Mouse (Mus musculus): ENCODE results near the gene Inpp5e. TPM values are rescaled to one million over a fixed set of nuclear protein-coding genes. Genes with fewer than 3 reads are reported as not detected.
A peak's percentile ranks its signal among the peaks of the same experiment; 100 is the strongest.
"Not testable (repeated sequence)": the region's sequence is repeated elsewhere in the genome, so short reads cannot be mapped to it uniquely, and the experiment has no call there.

The Inpp5e gene
- polyA plus RNA-seq, 1 experiment: 28.7 TPM

DNA sequence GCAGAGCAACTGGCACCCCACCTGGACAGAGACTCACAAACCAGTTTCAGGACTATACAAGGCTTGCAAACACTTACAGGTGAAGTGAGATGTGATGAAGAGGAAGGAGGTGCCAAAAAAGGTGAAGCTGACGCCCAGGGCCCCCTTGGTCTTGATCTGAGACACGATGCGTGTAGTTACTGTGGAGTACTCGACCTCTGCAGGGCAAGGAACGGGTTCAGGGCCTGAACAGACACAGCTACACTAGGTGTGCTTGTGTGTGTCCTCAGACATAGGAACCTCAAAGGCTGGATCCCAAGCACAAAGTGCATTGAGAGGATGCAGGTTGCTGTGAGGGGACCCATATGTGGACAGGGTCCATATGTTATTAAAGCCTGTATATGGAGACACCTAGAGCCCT lies 8.7 kb downstream of the Inpp5e start:
- TF ChIP-seq POLR2A (IDR thresholded peaks at IDR 0.05; ENCODE audit: extremely low read depth, insufficient read depth, low read length): no peak
- no peak for TF ChIP-seq CTCF (IDR thresholded peaks at IDR 0.05; ENCODE audit: extremely low read depth, insufficient read depth, low read length)
- H3K4me1 ChIP-seq (ENCODE audit: control insufficient read depth, insufficient read depth, low read length): no peaks in the 10 kb centered on the region
- H3K27ac ChIP-seq (ENCODE audit: insufficient read depth, low read length): no peak overlapping the region

GRCm38 (mm10) chr2:26399647-26400046 lies 9.4 kb downstream of the Inpp5e start:
- no peak overlapping the region for H3K4me3 ChIP-seq (ENCODE audit: insufficient read depth, low read length)
- no peak overlapping the region for H3K27ac ChIP-seq (ENCODE audit: insufficient read depth, low read length)
- no peaks in the 10 kb centered on the region for H3K4me1 ChIP-seq (ENCODE audit: control insufficient read depth, insufficient read depth, low read length)
- TF ChIP-seq CTCF (IDR thresholded peaks at IDR 0.05; ENCODE audit: extremely low read depth, insufficient read depth, low read length) (no peak), POLR2A (IDR thresholded peaks at IDR 0.05; ENCODE audit: extremely low read depth, insufficient read depth, low read length) (no peak)

More for the DNA sequence above, 8.7 kb downstream of the Inpp5e start:
- H3K4me3 ChIP-seq (ENCODE audit: insufficient read depth, low read length): no peak overlapping the region

- peak; percentile 31; the same call in 1 of the 2 replicates for TF ChIP-seq POLR2A (IDR thresholded peaks at IDR 0.05; ENCODE audit: extremely low read depth, insufficient read depth, low read length)
- TF ChIP-seq CTCF (IDR thresholded peaks at IDR 0.05; ENCODE audit: extremely low read depth, insufficient read depth, low read length): no peak
- Histone ChIP-seq H3K4me3 (ENCODE audit: insufficient read depth, low read length) (no peak overlapping the region), H3K27ac (ENCODE audit: insufficient read depth, low read length) (no peak overlapping the region), H3K4me1 (ENCODE audit: control insufficient read depth, insufficient read depth, low read length) (no peaks in the 10 kb centered on the region)
Measured at GRCm38 (mm10) chr2:26398978-26399377, 10.0 kb downstream of the Inpp5e start.

DNA sequence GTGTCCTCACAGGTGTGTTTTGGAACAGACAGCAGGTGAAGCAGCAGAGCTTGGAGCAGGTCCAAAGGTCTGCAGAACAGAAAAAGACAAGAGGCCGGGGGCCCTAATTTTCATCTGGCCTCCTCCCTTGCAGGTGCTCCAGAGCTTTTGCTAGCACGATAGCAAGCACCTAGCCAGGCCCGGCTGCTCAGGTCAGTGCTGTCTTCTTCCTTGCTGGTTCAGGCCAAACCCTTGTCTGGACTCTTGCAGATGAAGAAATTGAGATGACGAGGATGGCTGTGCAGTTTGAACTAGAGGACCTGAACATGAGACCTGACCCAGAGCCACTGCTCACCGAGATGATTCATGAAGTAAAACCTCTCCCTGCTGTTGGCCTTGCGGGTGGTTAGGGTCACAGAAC lies 17.4 kb downstream of the Inpp5e start:
- no peak overlapping the region for H3K27ac ChIP-seq (ENCODE audit: insufficient read depth, low read length)
- no peak overlapping the region for H3K4me3 ChIP-seq (ENCODE audit: insufficient read depth, low read length)
- TF ChIP-seq CTCF (IDR thresholded peaks at IDR 0.05; ENCODE audit: extremely low read depth, insufficient read depth, low read length): no peak
- no peak for TF ChIP-seq POLR2A (IDR thresholded peaks at IDR 0.05; ENCODE audit: extremely low read depth, insufficient read depth, low read length)
- peaks cover 7% of the 10 kb centered on the region; the same call in 1 of the 2 replicates for H3K4me1 ChIP-seq (ENCODE audit: control insufficient read depth, insufficient read depth, low read length)

DNA sequence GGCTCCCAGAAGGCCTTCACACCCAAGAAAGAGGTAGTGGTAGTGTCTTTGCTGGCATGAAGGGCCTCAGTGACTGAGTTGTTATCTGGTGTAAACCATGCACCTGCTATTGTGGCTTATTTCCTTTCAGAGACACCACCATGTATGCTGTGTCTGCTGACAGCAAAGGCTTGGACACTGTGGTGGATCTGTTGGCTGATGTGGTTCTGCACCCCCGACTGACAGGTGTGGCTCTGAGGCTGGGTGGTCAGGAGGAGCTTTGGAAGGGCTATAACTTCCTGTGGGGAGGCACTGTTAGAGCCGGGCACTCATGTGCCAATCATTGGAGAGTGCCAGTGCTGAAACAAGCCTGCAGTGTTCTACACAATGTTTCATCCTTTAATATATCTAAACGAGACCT lies 18.0 kb downstream of the Inpp5e start:
- Histone ChIP-seq H3K4me1 (ENCODE audit: control insufficient read depth, insufficient read depth, low read length) (peaks cover 7% of the 10 kb centered on the region; the same call in 1 of the 2 replicates), H3K27ac (ENCODE audit: insufficient read depth, low read length) (no peak overlapping the region), H3K4me3 (ENCODE audit: insufficient read depth, low read length) (no peak overlapping the region; the same call in 1 of the 2 replicates)
- no peak for TF ChIP-seq CTCF (IDR thresholded peaks at IDR 0.05; ENCODE audit: extremely low read depth, insufficient read depth, low read length)
- no peak for TF ChIP-seq POLR2A (IDR thresholded peaks at IDR 0.05; ENCODE audit: extremely low read depth, insufficient read depth, low read length)

GRCm38 (mm10) chr2:26389154-26389690 lies 19.8 kb downstream of the Inpp5e start, which contains the start of the genes Entr1 and Pmpca:
Entr1 (minus strand) TSS chr2:26389316.
Pmpca (plus strand) TSS chr2:26389339.
- Histone ChIP-seq H3K27ac (ENCODE audit: insufficient read depth, low read length) (peak within 1 kb of the TSS; percentile 48), H3K4me1 (ENCODE audit: control insufficient read depth, insufficient read depth, low read length) (peaks cover 7% of the 10 kb centered on the region; the same call in 1 of the 2 replicates), H3K4me3 (ENCODE audit: insufficient read depth, low read length) (peak within 1 kb of the TSS; percentile 96)
- TF ChIP-seq POLR2A (IDR thresholded peaks at IDR 0.05; ENCODE audit: extremely low read depth, insufficient read depth, low read length) (peak; percentile 65; the same call in 1 of the 2 replicates), CTCF (IDR thresholded peaks at IDR 0.05; ENCODE audit: extremely low read depth, insufficient read depth, low read length) (no peak)

DNA sequence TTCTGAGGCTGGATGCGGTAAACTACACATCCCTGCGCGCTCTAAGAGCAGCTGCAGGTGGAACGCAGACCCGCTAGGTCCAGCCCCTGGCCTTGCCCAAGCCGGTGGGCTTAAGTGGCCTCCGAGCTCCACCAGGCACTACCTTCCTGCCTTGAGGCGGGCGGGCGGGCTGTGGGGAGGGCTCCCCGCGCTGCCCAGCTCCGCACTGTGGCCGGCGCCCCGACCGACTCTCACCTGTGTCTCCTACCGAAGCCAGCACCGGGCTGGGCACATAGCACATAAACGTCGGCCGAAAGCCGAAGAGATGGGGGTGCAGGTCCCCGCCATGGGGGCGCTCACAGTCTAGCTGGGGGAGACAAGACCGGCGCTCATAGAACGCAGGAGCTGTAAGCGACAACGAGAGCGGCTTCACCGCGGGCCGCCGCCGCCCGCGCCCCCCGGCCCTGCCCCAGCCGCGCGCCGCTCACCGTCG lies 20.3 kb downstream of the Inpp5e start:
- Histone ChIP-seq H3K4me3 (ENCODE audit: insufficient read depth, low read length) (peak overlapping the region; percentile 96), H3K27ac (ENCODE audit: insufficient read depth, low read length) (no peak overlapping the region), H3K4me1 (ENCODE audit: control insufficient read depth, insufficient read depth, low read length) (peaks cover 7% of the 10 kb centered on the region; the same call in 1 of the 2 replicates)
- TF ChIP-seq CTCF (IDR thresholded peaks at IDR 0.05; ENCODE audit: extremely low read depth, insufficient read depth, low read length): no peak
- TF ChIP-seq POLR2A (IDR thresholded peaks at IDR 0.05; ENCODE audit: extremely low read depth, insufficient read depth, low read length): no peak

DNA sequence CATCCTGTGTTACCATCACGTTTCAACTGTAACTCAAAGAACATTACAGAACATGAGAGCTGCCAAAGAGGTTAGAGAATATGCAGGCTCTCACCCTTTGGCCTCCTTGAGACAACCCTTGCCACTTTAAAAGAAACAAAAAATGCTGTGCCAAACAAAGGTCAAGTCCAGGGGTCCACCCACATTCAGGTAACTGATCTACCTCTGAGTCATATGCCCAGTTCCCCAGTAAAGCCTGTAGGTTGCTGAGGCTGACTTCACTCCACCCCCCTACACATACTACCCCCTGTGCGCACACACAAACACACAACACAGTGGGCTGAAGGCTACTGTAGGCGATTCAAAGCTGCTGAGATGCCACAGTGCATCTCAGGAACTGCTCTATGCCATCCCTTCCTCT lies 21.3 kb downstream of the Inpp5e start:
- H3K4me1 ChIP-seq (ENCODE audit: control insufficient read depth, insufficient read depth, low read length): peaks cover 7% of the 10 kb centered on the region; the same call in 1 of the 2 replicates
- TF ChIP-seq POLR2A (IDR thresholded peaks at IDR 0.05; ENCODE audit: extremely low read depth, insufficient read depth, low read length): no peak
- no peak for TF ChIP-seq CTCF (IDR thresholded peaks at IDR 0.05; ENCODE audit: extremely low read depth, insufficient read depth, low read length)
- no peak overlapping the region; the same call in 1 of the 2 replicates for H3K4me3 ChIP-seq (ENCODE audit: insufficient read depth, low read length)
- no peak overlapping the region for H3K27ac ChIP-seq (ENCODE audit: insufficient read depth, low read length)

- peak overlapping the region; percentile 60 for H3K4me3 ChIP-seq (ENCODE audit: insufficient read depth, low read length)
- H3K4me1 ChIP-seq (ENCODE audit: control insufficient read depth, insufficient read depth, low read length); H3K27ac ChIP-seq (ENCODE audit: insufficient read depth, low read length): not testable (repeated sequence)
Measured at GRCm38 (mm10) chr2:26380871-26381270, 28.1 kb downstream of the Inpp5e start.

GRCm38 (mm10) chr2:26380131-26380771 lies 28.8 kb downstream of the Inpp5e start, which contains the start of gene Snapc4:
Snapc4 (minus strand) TSS chr2:26380653.
- H3K27ac ChIP-seq (ENCODE audit: insufficient read depth, low read length): no peak within 1 kb of the TSS
- TF ChIP-seq POLR2A (IDR thresholded peaks at IDR 0.05; ENCODE audit: extremely low read depth, insufficient read depth, low read length): peak; percentile 54; the same call in 1 of the 2 replicates
- TF ChIP-seq CTCF (IDR thresholded peaks at IDR 0.05; ENCODE audit: extremely low read depth, insufficient read depth, low read length): no peak
- H3K4me1 ChIP-seq (ENCODE audit: control insufficient read depth, insufficient read depth, low read length): no peaks in the 10 kb centered on the region
- H3K4me3 ChIP-seq (ENCODE audit: insufficient read depth, low read length): peak within 1 kb of the TSS; percentile 60
